Mouse (Mus musculus): ENCODE results near the gene Tns1. TPM values are rescaled to one million over a fixed set of nuclear protein-coding genes. Genes with fewer than 3 reads are reported as not detected.
"Not testable (repeated sequence)": the region's sequence is repeated elsewhere in the genome, so short reads cannot be mapped to it uniquely, and the experiment has no call there.

Gene Tns1
- total RNA-seq (2021): 10 to 100 TPM; 49.6 to 52.2 TPM
- long read RNA-seq, experiment 1, partial matches to known transcripts: 0 of 5 reads
- long read RNA-seq, experiment 1, other reads (novel, unspliced or antisense): 5 of 5 reads
- long read RNA-seq, experiment 2, partial matches to known transcripts: 0 of 6 reads
- long read RNA-seq, experiment 2, other reads (novel, unspliced or antisense): 6 of 6 reads

GRCm38 (mm10) chr1:74124021-74124981 is at the start of gene Tns1:
Tns1 (minus strand) TSS chr1:74124449.
- no peak for DNase-seq (ENCODE audit: low spot score in 2 of 2)

GRCm38 (mm10) chr1:74172722-74173121 is 48.5 kb upstream of the Tns1 start:
- DNase-seq (ENCODE audit: low spot score in 2 of 2): no peak

GRCm38 (mm10) chr1:74169721-74170120 is 45.5 kb upstream of the Tns1 start:
- no peak for DNase-seq (ENCODE audit: low spot score in 2 of 2)

GRCm38 (mm10) chr1:74167136-74167535 is 42.9 kb upstream of the Tns1 start:
- DNase-seq (ENCODE audit: low spot score in 2 of 2): no peak

- DNase-seq (ENCODE audit: low spot score in 2 of 2): no peak
Measured at GRCm38 (mm10) chr1:74160036-74160435, 35.8 kb upstream of the Tns1 start.

GRCm38 (mm10) chr1:74159613-74160012 is 35.4 kb upstream of the Tns1 start:
- DNase-seq (ENCODE audit: low spot score in 2 of 2): not testable (repeated sequence)

GRCm38 (mm10) chr1:74156381-74156910 is 32.2 kb upstream of the Tns1 start:
- DNase-seq (ENCODE audit: low spot score in 2 of 2): no peak

- DNase-seq (ENCODE audit: low spot score in 2 of 2): no peak
Measured at GRCm38 (mm10) chr1:74155435-74156012, 31.3 kb upstream of the Tns1 start.

GRCm38 (mm10) chr1:74153461-74154184 is 29.4 kb upstream of the Tns1 start, which contains the start of gene Cxcr2:
Cxcr2 (plus strand) TSS chr1:74153989.
- DNase-seq (ENCODE audit: low spot score in 2 of 2): no peak

GRCm38 (mm10) chr1:74151091-74151490 is 26.8 kb upstream of the Tns1 start:
- no peak for DNase-seq (ENCODE audit: low spot score in 2 of 2)

- DNase-seq (ENCODE audit: low spot score in 2 of 2): no peak
Measured at GRCm38 (mm10) chr1:74150101-74150500, 25.9 kb upstream of the Tns1 start.

GRCm38 (mm10) chr1:74149106-74149885 is 25.0 kb upstream of the Tns1 start:
- DNase-seq (ENCODE audit: low spot score in 2 of 2): no peak

GRCm38 (mm10) chr1:74141781-74142180 is 17.5 kb upstream of the Tns1 start:
- peak in 1 of 2 experiments; percentile 23 for DNase-seq (ENCODE audit: low spot score in 2 of 2)

GRCm38 (mm10) chr1:74139415-74139814 is 15.2 kb upstream of the Tns1 start:
- DNase-seq (ENCODE audit: low spot score in 2 of 2): no peak

GRCm38 (mm10) chr1:74135326-74135950 is 11.2 kb upstream of the Tns1 start:
- DNase-seq (ENCODE audit: low spot score in 2 of 2): no peak

GRCm38 (mm10) chr1:74133954-74134353 is 9.7 kb upstream of the Tns1 start:
- DNase-seq (ENCODE audit: low spot score in 2 of 2): no peak

GRCm38 (mm10) chr1:74132011-74132410 is 7.8 kb upstream of the Tns1 start:
- no peak for DNase-seq (ENCODE audit: low spot score in 2 of 2)

GRCm38 (mm10) chr1:74130883-74131659 is 6.8 kb upstream of the Tns1 start:
- no peak for DNase-seq (ENCODE audit: low spot score in 2 of 2)

- peak; percentile 64 to 77 for DNase-seq (ENCODE audit: low spot score in 2 of 2)
Measured at GRCm38 (mm10) chr1:74124991-74125552, 823 bp upstream of the Tns1 start, which contains the start of gene Rufy4. Rufy4 (plus strand) TSS chr1:74125541.

All from layer of hippocampus, postnatal 14 days (tissue).